ENCODE assay signal across 9 mouse cellular contexts in genomic region chr16:10384544-10384943, GRCm38 (mm10). TPM values are rescaled to one million over a fixed set of nuclear protein-coding genes. Genes with fewer than 3 reads are reported as not detected.
DNase-seq lines count a peak whose midpoint lies in the region; ATAC-seq and TF ChIP-seq lines count a peak whose summit lies in the region.
"Had no signal": no experiment of that assay in that cellular context is flagged by ENCODE, and none has a peak within 500 bp of the region (broad histone marks: within the 10 kb centered on the region; RNA-seq: fewer than 3 reads in every experiment).

No protein-coding gene starts in this region.

- H3K4me1 ChIP-seq in embryonic facial prominence, embryonic 12.5 days, result no peaks in the 10 kb centered on the region
- 0 out of 2 replicates have a peak, but pooled peaks cover 3% of the 10 kb centered on the region for H3K4me1 ChIP-seq in embryonic facial prominence, embryonic 10.5 days
- H3K4me1 ChIP-seq in lung, embryonic 16.5 days (replicated peaks; ENCODE audit: control insufficient read depth, insufficient read depth, low read length), result peaks cover 12% of the 10 kb centered on the region
- no peaks in the 10 kb centered on the region for H3K4me1 ChIP-seq in limb, embryonic 13.5 days
- no peaks in the 10 kb centered on the region for H3K4me1 ChIP-seq in midbrain, embryonic 14.5 days (ENCODE audit: control insufficient read depth, insufficient read depth, low read length)

- H3ac ChIP-seq in myocyte (ENCODE audit: control insufficient read depth, insufficient read length), result no peak overlapping the region

- 0 out of 2 replicates have a peak, but pooled peaks cover 3% of the 10 kb centered on the region for H3K27me3 ChIP-seq in embryonic facial prominence, embryonic 12.5 days
- 0 out of 2 replicates have a peak, but pooled peaks cover 7% of the 10 kb centered on the region for H3K27me3 ChIP-seq in embryonic facial prominence, embryonic 10.5 days (replicated peaks; ENCODE audit: low read depth, poor library complexity, severe bottlenecking)
- no peaks in the 10 kb centered on the region; the same call in 1 of the 2 replicates for H3K27me3 ChIP-seq in lung, embryonic 16.5 days (ENCODE audit: control insufficient read depth, insufficient read depth, low read depth, low read length)
- peaks cover 8% of the 10 kb centered on the region; the same call in 1 of the 2 replicates for H3K27me3 ChIP-seq in limb, embryonic 13.5 days
- H3K27me3 ChIP-seq in myocyte (ENCODE audit: control insufficient read depth, insufficient read depth, insufficient read length), result peaks cover 8% of the 10 kb centered on the region
- no peaks in the 10 kb centered on the region for H3K27me3 ChIP-seq in midbrain, embryonic 14.5 days (ENCODE audit: control insufficient read depth, insufficient read depth, low read length)

- no peaks in the 10 kb centered on the region for H3K9me3 ChIP-seq in embryonic facial prominence, embryonic 12.5 days
- no peaks in the 10 kb centered on the region for H3K9me3 ChIP-seq in embryonic facial prominence, embryonic 10.5 days
- no peaks in the 10 kb centered on the region for H3K9me3 ChIP-seq in lung, embryonic 16.5 days (ENCODE audit: control insufficient read depth, low read length)
- H3K9me3 ChIP-seq in limb, embryonic 13.5 days, result no peaks in the 10 kb centered on the region
- H3K9me3 ChIP-seq in midbrain, embryonic 14.5 days (ENCODE audit: control insufficient read depth, low read length), result no peaks in the 10 kb centered on the region

- peak overlapping the region; percentile 29; the same call in 1 of the 2 replicates for H3K4me2 ChIP-seq in embryonic facial prominence, embryonic 12.5 days (replicated peaks)
- peak overlapping the region; percentile 52 for H3K4me2 ChIP-seq in lung, embryonic 16.5 days (ENCODE audit: low read depth, low read length)
- peak overlapping the region; percentile 45; the same call in 1 of the 2 replicates for H3K4me2 ChIP-seq in limb, embryonic 13.5 days (replicated peaks)
- H3K4me2 ChIP-seq in myocyte (ENCODE audit: low read depth), result peak overlapping the region; percentile 42
- H3K4me2 ChIP-seq in midbrain, embryonic 14.5 days (ENCODE audit: low read length), result no peak overlapping the region

- H3K4me3 ChIP-seq in embryonic facial prominence, embryonic 12.5 days, result no peak overlapping the region
- no peak overlapping the region for H3K4me3 ChIP-seq in embryonic facial prominence, embryonic 10.5 days
- peak overlapping the region; percentile 29; the same call in 1 of the 2 replicates for H3K4me3 ChIP-seq in lung, embryonic 16.5 days (ENCODE audit: low read length)
- H3K4me3 ChIP-seq in limb, embryonic 13.5 days, result no peak overlapping the region
- H3K4me3 ChIP-seq in myocyte, result no peak overlapping the region
- H3K4me3 ChIP-seq in midbrain, embryonic 14.5 days (replicated peaks; ENCODE audit: low read depth, low read length), result no peak overlapping the region

- TF ChIP-seq POLR2A in myocyte (IDR thresholded peaks at IDR 0.05; ENCODE audit: insufficient read length, low read depth), result no peak

- WGBS in embryonic facial prominence, embryonic 12.5 days, result 60% methylated on average over 3 of the region's 3 CpGs
- WGBS in embryonic facial prominence, embryonic 10.5 days, result 60% methylated on average over 3 of the region's 3 CpGs
- WGBS in lung, embryonic 16.5 days, result 62% methylated on average over 3 of the region's 3 CpGs
- 64% methylated on average over 3 of the region's 3 CpGs for WGBS in limb, embryonic 13.5 days
- 65% methylated on average over 3 of the region's 3 CpGs for WGBS in midbrain, embryonic 14.5 days

- no peak overlapping the region for H3K27ac ChIP-seq in embryonic facial prominence, embryonic 12.5 days
- H3K27ac ChIP-seq in embryonic facial prominence, embryonic 10.5 days (replicated peaks), result no peak overlapping the region
- 0 out of 2 replicates have a peak overlapping the region, but pooled peaks have one; percentile 59 for H3K27ac ChIP-seq in lung, embryonic 16.5 days (ENCODE audit: low read length)
- no peak overlapping the region for H3K27ac ChIP-seq in limb, embryonic 13.5 days
- H3K27ac ChIP-seq in midbrain, embryonic 14.5 days (replicated peaks; ENCODE audit: low read depth, low read length), result no peak overlapping the region

- no peak overlapping the region for H3K9ac ChIP-seq in embryonic facial prominence, embryonic 12.5 days
- peak overlapping the region; percentile 39; the same call in 1 of the 2 replicates for H3K9ac ChIP-seq in lung, embryonic 16.5 days (ENCODE audit: low read length)
- no peak overlapping the region for H3K9ac ChIP-seq in limb, embryonic 13.5 days
- no peak overlapping the region for H3K9ac ChIP-seq in midbrain, embryonic 14.5 days (replicated peaks; ENCODE audit: low read length)

- H3K36me3 ChIP-seq in embryonic facial prominence, embryonic 12.5 days, result no peaks in the 10 kb centered on the region
- H3K36me3 ChIP-seq in embryonic facial prominence, embryonic 10.5 days (replicated peaks), result no peaks in the 10 kb centered on the region
- H3K36me3 ChIP-seq in lung, embryonic 16.5 days (ENCODE audit: control insufficient read depth, insufficient read depth, low read length), result no peaks in the 10 kb centered on the region
- H3K36me3 ChIP-seq in limb, embryonic 13.5 days, result no peaks in the 10 kb centered on the region
- no peaks in the 10 kb centered on the region for H3K36me3 ChIP-seq in myocyte (ENCODE audit: control insufficient read depth, insufficient read depth)
- H3K36me3 ChIP-seq in midbrain, embryonic 14.5 days (ENCODE audit: control insufficient read depth, insufficient read depth, low read length), result no peaks in the 10 kb centered on the region

- H3K79me2 ChIP-seq in myocyte (ENCODE audit: control insufficient read depth, insufficient read depth), result no peaks in the 10 kb centered on the region

- no peak for DNase-seq in embryonic facial prominence, embryonic 10.5 days (ENCODE audit: low spot score)
- no peak for DNase-seq in lung, postnatal 25 days (ENCODE audit: low spot score)
- no peak for DNase-seq in cerebellum, adult 18-20 months
- no peak for DNase-seq in midbrain, embryonic 14.5 days
- DNase-seq: kidney, adult 11 months had no signal

- ATAC-seq in embryonic facial prominence, embryonic 12.5 days (ENCODE audit: insufficient number of reproducible peaks, insufficient read depth, low FRiP score, low TSS enrichment), result no peak
- peak; percentile 52; the same call in 1 of the 2 replicates for ATAC-seq in lung, embryonic 16.5 days (ENCODE audit: low read depth)
- ATAC-seq in limb, embryonic 13.5 days (ENCODE audit: low FRiP score, low read depth), result no peak
- ATAC-seq in midbrain, embryonic 14.5 days (ENCODE audit: low FRiP score, low TSS enrichment), result no peak

TF ChIP-seq in myocyte, 11 proteins besides CTCF, POLR2A, EP300 and RAD21:
- no peak for TF ChIP-seq E2F4 (IDR thresholded peaks at IDR 0.05; ENCODE audit: insufficient read depth)
- no peak for TF ChIP-seq MYOD1 (IDR thresholded peaks at IDR 0.05; ENCODE audit: control insufficient read depth in 1 of 3, insufficient read length in 2 of 3, low read depth in 2 of 3)
- TF ChIP-seq USF1 (IDR thresholded peaks at IDR 0.05; ENCODE audit: low read depth), result no peak
- TF ChIP-seq SRF (IDR thresholded peaks at IDR 0.05; ENCODE audit: control insufficient read depth, insufficient read length, low read depth), result no peak
- TF ChIP-seq MYOG (IDR thresholded peaks at IDR 0.05; ENCODE audit: control insufficient read depth in 1 of 3, insufficient read depth in 1 of 3, insufficient read length in 2 of 3, low read depth in 2 of 3), result no peak
- no peak for TF ChIP-seq POLR2AphosphoS2 (IDR thresholded peaks at IDR 0.05; ENCODE audit: insufficient read length, low read depth)
- TF ChIP-seq MAX (IDR thresholded peaks at IDR 0.05; ENCODE audit: low read depth), result no peak
- TF ChIP-seq TCF3 (IDR thresholded peaks at IDR 0.05; ENCODE audit: insufficient read length, low read depth), result no peak
- TF ChIP-seq REST (IDR thresholded peaks at IDR 0.05; ENCODE audit: insufficient read depth, insufficient read length), result no peak
- no peak for TF ChIP-seq CEBPB (IDR thresholded peaks at IDR 0.05; ENCODE audit: insufficient read depth, poor library complexity, severe bottlenecking)
- TF ChIP-seq TCF12 (IDR thresholded peaks at IDR 0.05; ENCODE audit: insufficient read depth, poor library complexity, severe bottlenecking), result no peak
TF ChIP-seq in myocyte: peak in this region for 0.

RNA-seq across cellular contexts. Expression of gene Tekt5, which starts 10.7 kb away (rescaled TPM):
- not detected in 2 replicates for polyA plus RNA-seq in embryonic facial prominence, embryonic 12.5 days (2016; fragmentation: Nextera tagmentation; extraction: Ambion mirVana)
- 0.07 TPM in 1 of 2 replicates, not detected in the other for polyA plus RNA-seq in embryonic facial prominence, embryonic 10.5 days (2016; fragmentation: Nextera tagmentation; extraction: Ambion mirVana)
- 2.9 and 4.2 TPM in 2 replicates for polyA plus RNA-seq in lung, embryonic 16.5 days (2015; fragmentation: Nextera tagmentation; extraction: Ambion mirVana)
- polyA plus RNA-seq in limb, embryonic 13.5 days (2015; fragmentation: Nextera tagmentation; extraction: Ambion mirVana), result 0.15 and 0.34 TPM in 2 replicates
- polyA plus RNA-seq in myocyte (2012; fragmentation: generic; extraction: Trizol), result 21.8 TPM
- 7.2 and 11.4 TPM in 2 replicates for polyA plus RNA-seq in midbrain, embryonic 14.5 days (2014; fragmentation: Nextera tagmentation; extraction: Ambion mirVana)

RNA-seq across cellular contexts. Expression of gene Nubp1, which starts 27.2 kb away (rescaled TPM):
- 61.8 and 68.7 TPM in 2 replicates for polyA plus RNA-seq in embryonic facial prominence, embryonic 12.5 days (2016; fragmentation: Nextera tagmentation; extraction: Ambion mirVana)
- polyA plus RNA-seq in embryonic facial prominence, embryonic 10.5 days (2016; fragmentation: Nextera tagmentation; extraction: Ambion mirVana), result 88.3 and 89.9 TPM in 2 replicates
- 59.7 and 59.9 TPM in 2 replicates for polyA plus RNA-seq in lung, embryonic 16.5 days (2015; fragmentation: Nextera tagmentation; extraction: Ambion mirVana)
- polyA plus RNA-seq in limb, embryonic 13.5 days (2015; fragmentation: Nextera tagmentation; extraction: Ambion mirVana), result 60.0 and 64.0 TPM in 2 replicates
- 38.8 TPM for polyA plus RNA-seq in myocyte (2012; fragmentation: generic; extraction: Trizol)
- polyA plus RNA-seq in midbrain, embryonic 14.5 days (2014; fragmentation: Nextera tagmentation; extraction: Ambion mirVana), result 47.3 and 49.0 TPM in 2 replicates
